Mouse (Mus musculus) frontal cortex, postnatal 14 days (tissue): ENCODE results near the gene Rgl1.
"Not testable (repeated sequence)": the region's sequence is repeated elsewhere in the genome, so short reads cannot be mapped to it uniquely, and the experiment has no call there.

ENCODE experiments used
- DNase-seq, 2 experiments: peaks; one replicate each; pipeline ENCODE4 v3.0.0; 2022; ENCODE audit warnings: low spot score in 2 of 2

Gene Rgl1

GRCm38 (mm10) chr1:152659961-152660360, 106.2 kb downstream of the Rgl1 start:
- no peak for DNase-seq

- DNase-seq: no peak
Observed at GRCm38 (mm10) chr1:152656601-152657000, 109.5 kb downstream of the Rgl1 start.

DNA sequence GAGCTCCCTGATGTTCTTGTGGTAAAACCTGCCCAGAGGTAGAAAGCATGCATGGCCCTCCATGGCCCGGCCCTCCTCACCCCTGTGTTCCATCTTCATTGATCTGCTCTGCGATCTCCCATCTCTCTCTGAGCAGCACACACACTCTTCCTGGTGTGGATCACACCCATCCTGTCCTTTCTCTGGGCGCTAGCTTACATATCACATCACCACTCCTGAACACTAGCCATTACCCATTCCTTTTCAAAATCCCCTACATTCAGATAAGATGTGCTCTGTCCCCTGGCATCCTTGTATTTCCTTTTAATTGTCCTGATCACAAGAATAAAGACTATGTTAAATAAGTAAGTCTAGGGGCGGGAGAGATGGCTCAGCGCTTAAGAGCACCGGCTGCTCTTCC, 111.3 kb downstream of the Rgl1 start:
- no peak for DNase-seq

DNA sequence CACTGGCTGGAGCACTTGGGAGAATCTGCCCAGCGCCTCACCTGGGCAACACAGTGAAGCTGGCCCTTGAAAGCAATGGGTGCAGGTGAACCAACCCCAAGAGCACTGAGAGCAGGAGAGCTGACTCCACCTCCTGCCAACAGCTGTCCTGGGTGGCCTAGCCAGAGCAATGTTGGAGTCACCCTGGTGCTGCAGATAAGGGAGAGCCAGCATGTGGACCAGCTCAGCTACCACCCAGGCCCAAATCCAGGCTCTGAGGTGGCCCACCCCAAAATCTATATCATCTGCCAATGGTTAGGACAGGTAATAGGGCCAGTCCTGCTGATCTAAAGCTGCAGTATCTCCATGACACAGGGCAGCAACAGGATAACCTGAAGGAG, 114.7 kb downstream of the Rgl1 start:
- DNase-seq: no peak

GRCm38 (mm10) chr1:152650856-152651494, 115.2 kb downstream of the Rgl1 start:
- DNase-seq: no peak

- no peak for DNase-seq
Observed at GRCm38 (mm10) chr1:152648052-152648451, 118.1 kb downstream of the Rgl1 start.

DNA sequence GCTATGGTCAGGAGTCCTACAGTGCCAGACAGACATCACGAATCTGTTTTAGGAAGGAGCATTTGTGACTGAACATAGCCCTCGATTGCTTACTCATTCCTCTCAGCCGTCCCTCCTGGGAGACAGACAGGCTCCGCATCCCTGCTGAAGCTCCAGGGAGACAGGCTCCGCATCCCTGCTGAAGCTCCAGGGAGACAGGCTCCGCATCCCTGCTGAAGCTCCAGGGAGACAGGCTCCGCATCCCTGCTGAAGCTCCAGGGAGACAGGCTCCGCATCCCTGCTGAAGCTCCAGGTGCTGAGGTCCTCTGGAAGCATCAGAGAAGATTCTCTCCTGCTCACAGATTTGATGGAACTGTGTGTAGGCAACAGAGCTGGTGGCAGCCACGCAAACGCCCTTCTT, 123.9 kb downstream of the Rgl1 start:
- not testable (repeated sequence) for DNase-seq

DNA sequence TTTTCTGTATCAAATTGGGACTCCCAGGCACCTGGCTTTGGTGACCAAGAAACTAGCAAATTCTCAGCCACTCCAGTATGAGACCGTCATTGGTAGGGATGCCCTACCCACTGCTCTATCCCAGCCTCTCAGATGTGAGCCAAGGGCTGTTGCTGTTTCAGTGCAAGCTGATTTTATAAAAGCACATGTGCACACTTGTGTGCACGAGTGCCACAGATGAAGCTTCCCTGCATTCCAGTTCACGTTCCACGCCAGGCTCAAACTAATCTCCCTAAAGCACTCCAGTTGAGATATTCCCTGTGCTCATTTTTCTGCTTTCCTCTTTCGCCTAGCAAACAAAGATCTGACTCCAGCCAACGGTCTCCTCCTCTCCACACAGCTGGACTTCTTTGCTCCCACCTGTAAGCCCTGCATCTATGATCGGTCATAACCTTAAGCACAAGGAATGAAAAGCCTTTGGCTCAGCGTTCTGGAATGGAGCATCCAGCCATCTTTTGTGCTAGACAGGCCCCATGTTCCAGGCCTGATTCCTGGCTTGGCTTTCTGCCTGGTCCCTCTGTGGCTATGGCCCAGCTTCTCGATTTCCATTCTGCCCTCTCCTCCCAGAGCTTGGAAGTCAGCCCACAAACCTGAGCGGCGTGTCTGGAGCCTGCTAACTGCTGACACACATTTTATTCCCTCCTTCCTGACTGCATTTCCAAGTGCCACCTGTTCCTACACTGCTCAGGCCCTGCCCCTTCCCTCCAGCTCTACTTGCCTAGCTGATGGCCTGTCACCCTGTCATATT, 125.8 kb downstream of the Rgl1 start:
- peak; percentile 30 to 46 for DNase-seq

- DNase-seq: no peak
Observed at GRCm38 (mm10) chr1:152639344-152639743, 126.8 kb downstream of the Rgl1 start.

GRCm38 (mm10) chr1:152634638-152635037, 131.5 kb downstream of the Rgl1 start:
- DNase-seq: no peak

- no peak for DNase-seq
Observed at GRCm38 (mm10) chr1:152629780-152630179, 136.4 kb downstream of the Rgl1 start.

DNA sequence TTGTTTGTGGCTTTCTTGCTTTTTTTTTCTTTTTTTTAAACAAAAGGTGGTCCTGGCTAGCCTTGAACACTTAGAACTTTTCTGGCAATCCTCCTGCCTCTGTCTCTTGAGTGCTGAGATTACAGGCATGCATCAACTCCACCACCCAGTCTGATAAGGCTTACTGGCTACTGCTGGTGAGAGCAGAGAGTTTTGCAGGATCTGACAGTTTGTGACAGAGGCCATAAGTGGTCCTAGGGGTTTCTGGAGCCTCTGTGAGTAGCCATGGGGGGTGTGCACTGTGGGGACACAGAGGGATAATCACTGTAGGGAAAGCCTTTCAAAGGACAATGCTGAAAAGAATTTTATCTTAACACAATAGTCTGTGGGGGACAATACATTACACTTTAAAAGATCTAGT, 140.5 kb downstream of the Rgl1 start:
- DNase-seq: no peak

GRCm38 (mm10) chr1:152624644-152625454, 141.3 kb downstream of the Rgl1 start:
- DNase-seq: peak in 1 of 2 experiments; percentile 54

- DNase-seq: no peak
Observed at GRCm38 (mm10) chr1:152623375-152624270, 142.5 kb downstream of the Rgl1 start.

DNA sequence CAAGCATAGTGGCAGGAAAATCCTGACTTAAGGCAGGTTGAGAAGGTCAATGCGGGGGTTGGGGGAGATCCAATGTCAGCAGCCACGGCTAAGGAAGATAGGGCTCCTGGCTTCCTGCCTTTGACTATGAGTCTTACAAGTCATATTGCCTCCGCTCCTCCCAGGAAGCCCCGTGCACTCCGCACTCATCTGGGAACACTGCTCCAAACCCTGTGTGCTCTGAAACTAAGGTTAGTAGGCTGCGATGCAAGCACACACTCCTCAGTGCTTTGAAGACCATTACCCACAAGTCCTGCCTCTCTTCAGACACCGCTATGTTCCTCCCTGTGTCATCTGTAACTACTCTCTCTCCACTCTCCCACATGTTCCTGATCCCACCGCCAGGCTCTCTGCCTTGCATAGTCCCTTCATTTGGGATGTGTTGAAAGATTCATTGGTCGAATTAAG, 143.4 kb downstream of the Rgl1 start:
- no peak for DNase-seq

DNA sequence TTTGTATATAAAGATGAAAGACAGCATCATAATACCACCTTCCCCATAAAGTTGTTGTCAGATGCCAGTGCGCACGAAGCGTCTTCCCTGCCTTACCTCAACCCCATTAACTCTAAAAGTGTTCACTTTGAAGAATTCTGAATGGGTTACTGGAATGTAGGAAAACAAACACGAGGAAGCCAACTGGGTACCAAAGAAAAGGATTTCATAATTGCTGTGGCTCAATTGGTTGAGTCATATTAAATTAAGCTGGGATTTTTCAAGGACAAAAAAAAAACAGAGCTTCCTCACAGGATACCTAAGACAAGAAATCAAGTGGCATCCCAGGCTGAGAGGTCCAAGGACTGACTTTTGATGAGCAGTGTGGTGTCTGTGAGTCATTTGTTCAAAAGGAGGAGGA, 144.5 kb downstream of the Rgl1 start:
- no peak for DNase-seq

GRCm38 (mm10) chr1:152619396-152619795, 146.8 kb downstream of the Rgl1 start:
- no peak for DNase-seq

DNA sequence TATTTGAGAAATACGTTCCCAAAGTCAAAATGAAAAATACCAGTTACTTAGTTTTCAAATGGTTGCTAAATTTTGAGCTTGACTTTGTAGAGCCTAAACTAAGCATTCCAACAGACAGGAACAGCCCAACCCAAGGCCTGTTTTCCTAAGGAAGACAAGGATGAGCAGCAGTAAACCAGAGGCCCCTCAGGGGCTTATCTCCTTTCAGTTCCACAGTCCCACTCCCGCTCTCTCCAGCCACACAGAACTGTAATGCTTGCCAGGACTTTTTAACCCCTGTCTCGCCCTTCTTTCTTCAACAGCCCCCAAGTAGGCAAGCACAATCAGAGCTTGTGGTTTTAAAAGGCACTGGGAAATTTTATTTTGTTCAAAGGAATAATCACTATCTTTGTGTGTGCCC, 147.3 kb downstream of the Rgl1 start:
- DNase-seq: no peak

- no peak for DNase-seq
Observed at GRCm38 (mm10) chr1:152618381-152618780, 147.8 kb downstream of the Rgl1 start.

DNA sequence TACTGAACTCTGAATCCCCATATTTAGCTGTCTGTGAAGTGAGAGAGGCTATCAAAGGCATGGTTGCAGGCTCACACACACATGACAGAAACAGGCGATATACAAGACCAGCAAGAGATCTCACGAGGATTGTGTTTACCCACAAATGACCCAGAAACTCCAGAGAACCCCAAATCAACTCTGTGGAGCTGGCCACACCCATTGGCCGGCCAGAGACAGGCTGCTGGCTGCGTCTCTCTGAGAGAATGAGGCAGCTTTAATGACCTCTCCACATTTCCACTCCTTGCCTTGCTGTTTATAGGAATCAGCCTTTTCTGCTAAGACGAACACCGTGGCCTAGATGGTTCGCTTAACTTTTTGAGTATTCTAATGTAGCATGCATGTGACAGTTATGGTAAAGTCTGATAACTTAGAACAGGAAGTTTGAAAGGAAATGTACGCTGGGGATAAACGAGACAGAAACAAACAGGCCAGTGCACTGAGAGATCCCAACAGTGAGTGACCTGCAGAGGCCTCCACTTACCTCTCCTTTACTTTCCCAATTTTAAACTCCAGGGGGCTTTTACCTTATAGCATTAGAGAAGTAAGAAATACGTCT, 148.3 kb downstream of the Rgl1 start:
- DNase-seq: no peak

- DNase-seq: no peak
Observed at GRCm38 (mm10) chr1:152616777-152617057, 149.4 kb downstream of the Rgl1 start.
